Mouse (Mus musculus): ENCODE measurements at regions not wholly inside any gene's neighbourhood (a gene's known extent, or its start where the extent isn't known, plus 50 kb on each side); places are given as distances from the start of the nearest gene placed in this dataset.

DNA sequence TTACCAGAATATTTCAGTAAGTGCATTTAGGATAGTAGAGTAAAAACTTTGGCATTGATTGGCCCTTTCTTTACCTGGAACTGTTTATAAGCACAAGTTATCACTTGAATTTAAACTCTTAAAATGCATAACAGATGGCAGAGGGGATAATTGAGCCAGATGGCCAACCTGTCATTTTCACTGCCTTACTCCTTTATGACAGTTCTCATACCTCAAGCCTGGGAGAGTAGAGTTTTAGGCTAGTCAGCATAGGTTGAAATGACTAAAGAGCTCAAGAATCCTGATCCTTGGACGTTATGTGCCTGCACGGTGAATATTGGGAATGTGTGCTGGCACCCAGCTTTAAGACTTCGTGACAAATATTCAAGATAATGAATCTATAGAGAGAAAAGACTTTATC lies 369.1 kb upstream of the Slc35b3 start:
- TF ChIP-seq POLR2A (IDR thresholded peaks at IDR 0.05; ENCODE audit: extremely low read depth, insufficient read depth, low read length) (no peak), CTCF (IDR thresholded peaks at IDR 0.05; ENCODE audit: extremely low read depth, insufficient read depth, low read length) (no peak)
